Mouse (Mus musculus): ENCODE results near the gene Aqp1. TPM values are rescaled to one million over a fixed set of nuclear protein-coding genes. Genes with fewer than 3 reads are reported as not detected.

Aqp1 gene
- total RNA-seq, 1 experiment from 2014 or later, result 152 TPM

DNA sequence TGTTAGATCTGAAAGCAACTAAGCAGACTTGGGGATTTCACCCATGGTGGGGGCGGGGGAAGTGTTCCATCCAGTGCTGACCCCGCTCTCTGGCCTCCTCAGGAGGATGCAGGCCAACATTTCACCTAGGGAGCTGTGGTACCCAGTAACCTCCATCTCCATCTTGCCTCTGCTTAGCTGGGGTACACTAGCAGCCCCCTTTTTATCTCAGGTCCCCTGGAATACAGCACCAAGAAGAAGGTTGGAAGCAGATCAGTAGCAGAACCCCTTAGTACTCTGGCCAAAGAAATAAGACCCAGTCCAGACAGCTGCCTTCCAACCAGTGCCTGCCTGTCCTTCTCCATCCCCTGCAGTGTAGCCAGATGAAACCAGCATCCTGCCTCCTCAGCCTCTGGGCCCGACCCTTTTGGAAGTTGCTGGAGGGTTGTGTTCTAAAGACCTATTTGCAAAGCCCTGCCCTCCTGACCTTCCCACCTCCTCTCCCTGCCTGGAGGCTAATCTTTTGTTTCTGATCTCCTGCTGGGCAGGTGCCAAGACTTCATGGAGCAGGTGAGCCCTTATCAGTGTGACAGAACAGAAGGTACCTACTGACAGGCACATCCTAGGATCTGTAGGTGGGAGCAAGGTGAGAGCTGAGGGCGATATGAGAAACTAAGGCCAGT is 18.4 kb downstream of the Aqp1 start:
- no peak for ATAC-seq (replicated peaks; ENCODE audit: low read depth, poor library complexity, severe bottlenecking)

DNA sequence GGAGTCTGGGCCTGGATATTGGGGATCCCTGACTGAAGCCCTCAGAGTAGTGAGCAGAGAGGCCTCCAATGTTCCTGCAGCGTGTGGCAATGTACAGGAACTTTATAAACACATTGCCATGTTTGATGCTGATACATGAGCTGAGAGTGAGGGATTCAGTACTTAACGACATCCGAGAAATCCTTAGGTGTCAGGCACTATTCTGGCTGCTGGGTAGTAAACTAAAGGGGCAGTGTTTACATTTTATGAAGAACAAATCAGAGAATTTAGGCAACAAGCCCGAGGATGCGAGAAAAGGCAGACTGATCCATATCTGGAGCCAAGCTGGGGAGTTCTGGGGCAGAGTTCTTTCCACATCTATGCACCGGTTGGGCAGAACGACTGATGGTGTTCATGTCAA is 19.3 kb downstream of the Aqp1 start:
- ATAC-seq (replicated peaks; ENCODE audit: low read depth, poor library complexity, severe bottlenecking), result no peak

DNA sequence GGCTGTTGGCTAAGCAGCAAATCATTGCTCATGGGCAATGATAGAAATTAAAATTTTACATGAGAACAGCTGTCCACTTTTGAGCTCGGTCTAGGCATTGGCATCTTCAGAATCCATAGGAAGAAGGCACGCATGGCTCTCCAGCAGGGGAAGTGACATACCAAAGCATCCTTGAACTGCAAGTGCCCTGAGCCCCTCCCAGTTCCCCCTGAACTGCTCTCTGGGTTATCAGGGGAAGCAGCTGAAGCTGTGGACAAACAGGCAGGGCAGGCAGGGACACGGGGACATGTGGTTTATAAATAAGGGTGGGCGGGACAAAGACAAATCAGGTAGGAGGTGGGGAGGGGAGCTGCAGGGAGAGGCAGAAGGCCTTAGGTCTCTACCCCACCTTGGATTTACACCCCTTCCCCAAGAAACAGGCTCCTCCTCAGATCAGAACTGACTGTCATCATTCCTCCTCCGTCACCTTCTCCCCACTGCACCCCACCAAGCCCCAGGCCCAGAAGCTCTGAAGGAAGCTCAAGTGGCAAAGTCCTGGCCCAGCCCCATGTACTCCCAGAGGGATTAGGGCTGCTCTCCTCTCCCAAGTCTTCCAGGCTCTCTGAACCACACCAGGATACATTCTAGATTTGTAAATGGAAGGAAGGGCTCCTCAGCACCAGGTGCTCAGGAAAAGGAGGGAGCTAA is 19.9 kb downstream of the Aqp1 start:
- peak; percentile 79 for ATAC-seq (replicated peaks; ENCODE audit: low read depth, poor library complexity, severe bottlenecking)

DNA sequence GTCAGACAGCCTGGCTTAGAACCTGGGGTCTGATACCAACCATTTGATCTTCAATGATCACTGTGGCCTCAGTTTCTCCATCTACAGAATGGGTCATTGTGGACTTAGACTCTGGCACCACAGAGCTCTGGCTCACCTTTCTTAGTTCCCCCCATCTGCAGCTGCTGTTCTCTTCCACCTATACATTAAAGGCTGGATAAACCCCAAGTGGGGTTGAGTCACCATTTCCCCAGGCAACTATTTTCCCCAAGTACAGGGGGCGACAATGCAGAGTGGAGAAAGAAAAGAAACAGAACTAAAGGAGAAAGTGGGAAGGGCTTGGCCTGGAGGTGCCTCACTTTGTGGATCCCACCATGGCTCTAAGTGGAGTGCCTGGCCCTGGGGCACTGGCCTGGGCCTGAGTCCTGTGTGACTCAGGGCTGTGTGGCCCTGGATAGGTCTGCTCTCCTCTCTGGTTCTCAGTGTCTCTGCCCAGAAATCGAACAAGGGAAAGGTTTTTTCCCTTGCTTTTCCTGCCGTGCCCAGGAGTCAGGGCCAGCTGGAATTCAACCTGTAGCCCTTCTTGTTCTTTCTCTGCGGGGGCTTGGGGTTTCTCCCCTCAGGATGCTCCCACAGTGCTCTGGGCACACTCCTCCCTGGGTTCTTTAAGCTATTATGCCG is 20.9 kb downstream of the Aqp1 start:
- ATAC-seq (replicated peaks; ENCODE audit: low read depth, poor library complexity, severe bottlenecking), result no peak

DNA sequence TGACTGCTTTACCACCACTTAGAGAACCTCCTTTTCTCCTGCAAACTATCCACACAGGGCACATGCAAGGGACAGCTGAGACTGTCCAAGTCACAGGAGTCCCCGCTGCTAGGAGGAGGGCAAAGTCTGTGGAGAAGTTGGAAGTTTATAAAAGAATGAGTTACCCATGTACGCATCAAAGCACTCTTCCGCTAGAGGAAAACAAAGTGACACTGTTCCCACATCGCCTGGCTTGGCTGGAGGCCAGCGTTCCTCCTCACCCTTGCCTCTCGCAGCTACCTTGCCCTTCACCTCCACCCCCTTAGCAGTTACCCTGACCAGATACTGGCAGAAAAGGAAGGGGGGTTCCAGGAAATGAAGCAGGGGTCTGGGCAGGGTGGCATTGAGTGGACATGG is 21.4 kb downstream of the Aqp1 start:
- no peak for ATAC-seq (replicated peaks; ENCODE audit: low read depth, poor library complexity, severe bottlenecking)

DNA sequence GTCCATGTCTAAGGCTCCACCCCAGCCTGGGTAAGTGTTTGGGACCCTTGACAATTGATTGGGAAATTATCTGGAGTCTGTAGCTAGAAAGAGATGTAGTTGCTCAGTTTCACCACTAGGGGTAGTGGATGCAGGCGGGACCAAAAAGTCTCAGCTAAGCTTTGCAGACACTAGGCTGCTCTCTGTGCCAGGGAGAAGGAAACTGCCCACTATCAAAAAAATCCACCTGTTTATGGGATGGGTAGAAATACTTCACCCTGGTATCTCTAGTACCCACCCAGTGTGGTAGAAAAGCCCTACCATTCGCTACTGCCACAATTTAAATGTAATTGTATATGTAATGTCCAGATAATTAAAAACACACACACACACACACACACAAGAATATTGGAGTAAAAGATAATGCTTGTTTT is 22.5 kb downstream of the Aqp1 start:
- peak; percentile 72 for ATAC-seq (replicated peaks; ENCODE audit: low read depth, poor library complexity, severe bottlenecking)

DNA sequence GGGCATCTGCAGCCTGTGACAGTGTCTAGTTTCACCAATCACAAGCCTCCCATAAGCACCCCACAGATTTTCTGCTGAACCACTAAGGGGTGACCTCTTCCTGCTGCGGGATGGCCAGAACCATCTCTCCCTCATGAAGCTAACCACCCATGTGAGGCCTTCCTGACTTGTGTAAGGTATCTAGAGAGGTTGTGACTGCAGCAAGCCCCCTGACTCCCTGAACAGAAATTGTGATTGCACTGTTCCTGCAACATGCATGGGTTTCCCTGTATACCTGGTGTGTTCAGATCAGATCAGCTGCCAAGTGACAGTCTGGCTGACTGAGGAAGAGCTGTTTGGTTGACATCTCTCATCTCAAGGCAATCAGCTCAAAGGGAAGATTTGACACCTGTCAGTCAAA is 26.4 kb downstream of the Aqp1 start:
- no peak for ATAC-seq (replicated peaks; ENCODE audit: low read depth, poor library complexity, severe bottlenecking)

DNA sequence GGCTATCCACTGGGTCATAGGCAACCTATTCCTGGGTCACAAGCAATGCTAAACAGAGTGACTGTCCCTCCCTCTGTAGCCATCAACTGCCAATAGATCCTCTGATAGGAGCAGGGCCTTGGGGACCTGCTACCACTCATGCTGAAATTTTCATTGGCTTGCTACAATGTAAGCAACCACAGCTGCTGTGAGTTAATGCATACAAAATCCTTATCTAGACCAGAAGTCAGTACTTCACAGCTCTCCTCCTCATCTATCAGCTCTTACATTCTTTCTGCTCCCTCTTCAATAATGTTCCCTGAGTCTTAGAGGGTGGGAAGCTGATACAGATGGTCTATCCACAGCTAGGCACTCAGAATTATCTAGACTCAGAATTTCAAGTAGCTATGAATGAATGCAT is 30.9 kb downstream of the Aqp1 start:
- ATAC-seq (replicated peaks; ENCODE audit: low read depth, poor library complexity, severe bottlenecking), result no peak

DNA sequence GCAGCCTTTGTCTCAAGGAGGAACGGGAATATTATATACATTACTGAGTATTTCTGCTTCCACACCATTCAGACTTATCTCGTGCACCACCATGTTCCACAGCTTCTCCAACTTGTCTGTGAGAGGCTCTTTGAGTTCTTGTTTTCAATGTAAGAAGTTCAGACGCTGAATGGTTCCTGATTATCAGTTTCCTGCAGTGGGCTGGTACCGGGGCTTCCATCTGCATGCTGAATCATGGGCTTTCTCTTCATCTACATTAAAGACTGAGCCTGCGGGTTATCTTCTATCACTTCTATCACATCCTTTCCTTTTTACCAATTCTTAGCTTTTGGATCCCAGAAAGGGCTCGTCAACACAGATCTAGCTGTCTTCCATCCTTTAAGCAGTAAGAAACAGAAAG is 34.6 kb downstream of the Aqp1 start:
- ATAC-seq (replicated peaks; ENCODE audit: low read depth, poor library complexity, severe bottlenecking), result peak; percentile 85

DNA sequence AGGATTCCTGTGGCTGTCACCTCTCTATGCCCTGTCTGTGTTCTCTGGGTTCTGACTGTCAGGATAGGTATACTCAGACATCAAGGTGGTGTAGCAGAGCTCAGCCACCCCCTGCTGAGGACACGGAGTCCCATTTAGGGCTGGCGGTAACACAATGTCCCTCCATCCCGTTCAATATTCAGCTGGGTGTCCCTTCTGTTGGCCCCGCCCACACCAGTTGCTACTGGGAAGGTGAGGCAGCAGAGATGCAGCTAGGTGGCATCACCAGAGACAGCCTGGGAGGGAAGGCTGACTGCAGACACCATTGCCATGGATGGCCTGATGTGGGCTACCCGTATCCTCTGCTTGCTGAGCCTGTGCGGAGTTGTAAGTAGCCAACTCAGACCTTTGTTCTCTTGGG is 39.8 kb downstream of the Aqp1 start, which contains the start of gene Ghrhr:
Gene Ghrhr, plus strand, starts transcription at position 220 of the 400 bp plus-strand sequence.
- ATAC-seq (replicated peaks; ENCODE audit: low read depth, poor library complexity, severe bottlenecking), result no peak

DNA sequence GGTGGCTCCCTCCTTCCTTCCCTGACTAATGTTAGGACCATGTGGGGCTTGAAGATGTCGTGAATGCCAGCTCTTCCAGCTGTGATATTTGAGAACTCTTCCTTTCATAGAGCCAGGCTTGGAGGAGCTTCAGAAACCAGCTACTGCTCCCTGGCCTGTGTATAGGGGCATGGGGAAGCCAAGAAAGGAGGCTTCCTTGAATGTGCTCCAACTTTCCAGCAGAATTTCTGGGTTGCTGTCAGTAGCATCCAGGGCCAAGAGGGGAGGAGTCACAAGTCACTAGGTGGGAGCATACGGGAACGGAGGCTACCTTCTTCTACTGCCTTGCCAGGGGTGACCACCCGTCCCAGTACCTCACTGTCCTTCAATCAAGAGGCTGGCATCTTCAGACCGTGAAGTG is 40.3 kb downstream of the Aqp1 start:
- ATAC-seq (replicated peaks; ENCODE audit: low read depth, poor library complexity, severe bottlenecking), result no peak

DNA sequence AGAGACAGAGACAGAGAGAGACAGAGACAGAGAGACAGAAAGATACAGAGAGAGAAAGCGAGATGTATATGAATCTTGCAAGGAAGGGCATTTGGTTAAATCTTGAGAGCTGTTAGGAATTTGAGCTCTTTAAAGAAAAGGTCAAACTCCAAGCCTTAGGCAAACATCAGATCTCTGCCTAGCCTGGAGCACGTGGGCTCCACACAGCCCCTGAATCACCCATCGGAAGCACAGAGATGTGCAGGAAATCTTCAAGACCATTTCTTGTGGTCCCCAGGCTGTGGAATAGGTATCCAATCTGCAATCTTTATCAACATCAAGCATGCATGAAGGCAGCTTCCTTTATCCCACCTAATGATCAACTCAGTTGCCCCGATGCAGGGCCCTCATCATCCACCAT is 41.2 kb downstream of the Aqp1 start:
- no peak for ATAC-seq (replicated peaks; ENCODE audit: low read depth, poor library complexity, severe bottlenecking)

DNA sequence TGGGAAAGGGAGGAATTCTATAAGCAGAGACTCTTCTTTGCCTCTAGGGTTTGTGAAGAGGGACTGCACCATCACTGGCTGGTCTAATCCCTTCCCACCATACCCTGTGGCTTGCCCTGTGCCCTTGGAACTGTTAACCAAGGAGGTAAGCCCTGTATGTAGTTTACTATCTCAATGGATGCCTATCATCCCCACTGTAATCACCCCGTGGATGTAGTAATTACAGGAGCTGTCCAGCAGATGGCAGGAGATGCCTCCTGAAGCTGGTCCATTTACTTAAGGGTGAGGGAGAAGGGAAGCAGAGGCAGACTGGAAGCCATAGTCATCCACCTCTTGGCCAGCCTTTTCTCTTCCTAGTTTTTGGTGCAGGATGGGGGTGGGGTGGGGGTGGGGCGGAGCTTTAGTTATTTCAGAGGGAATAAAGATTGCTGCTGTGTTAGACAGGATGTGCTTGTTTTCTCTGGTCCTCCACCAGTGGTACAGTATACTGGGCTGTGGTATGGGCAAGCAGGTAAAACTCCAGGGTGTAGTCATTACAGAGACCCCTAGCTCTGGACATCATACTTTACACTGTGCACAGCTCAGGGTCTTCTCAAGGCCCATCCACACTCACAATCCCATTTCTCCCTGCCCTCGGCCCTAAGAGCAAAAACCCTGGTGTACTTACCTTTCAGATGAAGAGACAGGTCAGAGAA is 43.6 kb downstream of the Aqp1 start:
- peak; percentile 72 for ATAC-seq (replicated peaks; ENCODE audit: low read depth, poor library complexity, severe bottlenecking)

DNA sequence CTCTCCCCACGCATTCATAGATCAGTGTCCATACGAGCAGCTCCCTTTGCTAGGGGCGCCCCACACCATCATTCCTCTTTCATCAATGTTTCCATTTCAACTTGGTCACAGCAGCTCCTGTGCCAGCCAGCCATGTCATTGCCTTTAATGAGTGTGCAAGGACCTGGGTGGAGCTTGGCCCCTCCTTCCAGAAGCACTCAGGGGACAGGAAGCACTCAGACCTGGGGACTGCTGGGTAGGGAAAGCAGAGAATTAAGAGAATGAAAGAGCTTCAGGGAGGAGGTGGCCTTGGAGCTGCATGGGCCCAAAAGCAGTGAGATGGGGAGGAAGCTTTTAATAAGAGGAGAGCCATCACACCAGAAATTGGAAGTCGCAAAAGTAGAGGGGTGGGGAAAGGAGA is 45.7 kb downstream of the Aqp1 start:
- no peak for ATAC-seq (replicated peaks; ENCODE audit: low read depth, poor library complexity, severe bottlenecking)

DNA sequence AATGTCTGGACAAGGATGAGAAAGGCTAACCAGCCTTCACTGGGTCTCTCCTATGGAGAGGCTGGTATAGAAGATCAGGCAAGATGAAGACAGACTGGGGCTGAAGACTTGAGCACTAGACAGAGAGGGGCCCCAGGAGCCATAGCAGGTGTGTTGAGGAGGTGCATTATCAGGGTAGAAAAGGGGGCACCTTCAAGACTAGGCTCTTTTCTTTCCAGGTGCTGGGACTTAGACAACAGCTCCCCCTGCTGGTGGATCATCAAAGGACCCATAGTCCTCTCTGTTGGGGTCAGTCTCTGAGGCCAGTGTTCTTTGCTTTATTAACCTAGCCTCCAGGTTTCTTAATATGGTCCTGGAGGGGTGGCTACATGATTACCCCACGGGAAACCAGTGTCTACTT is 47.7 kb downstream of the Aqp1 start:
- peak; percentile 71 for ATAC-seq (replicated peaks; ENCODE audit: low read depth, poor library complexity, severe bottlenecking)

DNA sequence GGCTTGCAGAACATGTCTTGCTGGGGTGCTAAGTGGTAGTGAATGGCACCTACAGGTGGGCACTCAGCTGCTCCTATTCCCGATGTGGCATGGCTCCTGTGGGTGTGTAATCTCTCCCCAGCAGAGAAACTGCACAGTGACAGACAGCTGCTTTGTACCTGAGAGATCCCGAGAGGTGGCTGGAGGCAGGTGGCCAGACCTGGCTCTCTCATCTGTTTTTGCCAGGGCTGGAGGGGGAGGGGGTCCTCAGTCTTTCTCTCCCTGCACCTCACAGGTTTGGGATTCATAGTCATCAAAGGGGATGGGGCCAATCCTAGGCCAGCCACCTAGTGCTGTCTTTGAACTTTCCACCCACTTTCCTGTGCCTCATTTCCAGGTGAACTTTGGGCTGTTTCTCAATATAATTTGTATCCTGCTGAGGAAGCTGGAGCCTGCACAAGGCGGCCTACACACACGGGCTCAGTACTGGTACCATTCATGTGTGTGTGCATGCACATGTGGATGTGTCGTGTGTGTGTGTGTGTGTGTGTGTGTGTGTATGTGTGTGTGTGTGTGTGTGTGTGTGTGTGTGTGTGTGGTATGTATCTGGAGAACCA is 48.2 kb downstream of the Aqp1 start:
- ATAC-seq (replicated peaks; ENCODE audit: low read depth, poor library complexity, severe bottlenecking), result no peak

DNA sequence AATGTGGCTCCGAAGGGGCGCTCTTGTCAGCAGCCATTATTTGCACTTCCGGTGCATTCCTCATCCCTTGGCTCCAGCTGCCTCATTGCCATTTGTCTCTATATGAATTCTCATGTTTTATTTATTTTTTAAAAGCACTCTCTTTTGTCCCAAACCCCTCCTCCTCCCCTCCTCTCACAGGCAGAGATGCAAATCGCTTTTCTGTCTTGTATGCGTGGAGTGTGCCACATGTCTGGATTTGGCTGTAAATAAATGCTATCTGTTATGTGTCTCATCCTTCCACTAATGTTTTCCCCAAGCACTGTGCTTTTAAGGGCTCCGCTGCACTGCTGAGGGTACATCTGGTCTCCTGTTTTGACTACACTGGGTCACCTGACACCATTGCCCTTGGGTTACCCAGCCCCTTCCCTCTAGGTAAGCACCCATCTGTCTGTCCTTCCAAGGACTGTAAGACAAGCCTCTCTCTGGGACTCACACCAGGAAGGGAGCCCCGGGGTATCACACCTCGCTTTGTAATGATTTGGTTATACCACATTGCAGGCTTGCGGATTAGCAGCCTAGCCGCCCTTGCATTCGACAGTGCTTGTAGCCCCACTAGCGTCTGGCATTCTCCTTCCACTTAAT is 52.4 kb downstream of the Aqp1 start:
- ATAC-seq (replicated peaks; ENCODE audit: low read depth, poor library complexity, severe bottlenecking), result no peak

DNA sequence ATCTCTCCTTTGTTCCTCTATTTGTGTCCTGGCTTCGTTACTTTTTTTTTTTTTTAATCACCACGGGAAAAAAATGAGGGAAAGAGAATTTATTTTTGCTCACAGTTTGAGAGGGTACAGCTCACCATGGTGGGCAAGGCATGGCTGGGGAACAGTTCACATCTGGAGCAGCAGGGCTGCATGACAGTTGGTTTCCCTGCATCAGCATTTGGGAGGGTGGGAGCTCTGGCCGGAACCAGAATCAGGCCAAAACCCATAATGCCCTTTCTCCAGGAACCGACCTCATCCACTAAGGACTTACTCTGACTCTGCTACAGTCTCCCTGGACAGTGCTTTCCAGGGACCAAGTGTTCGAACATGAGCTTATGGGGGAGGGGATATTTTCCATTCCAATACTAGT is 53.1 kb downstream of the Aqp1 start:
- no peak for ATAC-seq (replicated peaks; ENCODE audit: low read depth, poor library complexity, severe bottlenecking)

DNA sequence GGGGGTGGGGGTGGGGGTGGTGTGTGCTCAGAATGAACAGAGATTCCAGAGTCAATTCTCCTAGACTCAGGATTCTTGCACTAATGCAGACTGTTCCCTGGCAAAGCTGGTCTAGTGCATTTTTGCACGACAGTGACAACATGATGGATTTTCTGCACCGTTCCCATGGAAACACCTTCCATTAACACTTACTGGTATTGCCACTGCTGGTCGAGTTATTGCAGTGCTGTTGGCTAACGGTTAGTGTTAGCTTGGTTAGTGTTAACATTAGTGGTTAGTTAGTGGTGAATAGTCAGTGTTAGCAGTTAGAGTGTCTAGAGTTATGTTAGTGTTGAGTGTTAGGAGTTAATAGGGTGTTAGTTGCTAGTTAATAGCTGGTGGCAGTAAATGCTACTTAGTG is 55.6 kb downstream of the Aqp1 start:
- no peak for ATAC-seq (replicated peaks; ENCODE audit: low read depth, poor library complexity, severe bottlenecking)

DNA sequence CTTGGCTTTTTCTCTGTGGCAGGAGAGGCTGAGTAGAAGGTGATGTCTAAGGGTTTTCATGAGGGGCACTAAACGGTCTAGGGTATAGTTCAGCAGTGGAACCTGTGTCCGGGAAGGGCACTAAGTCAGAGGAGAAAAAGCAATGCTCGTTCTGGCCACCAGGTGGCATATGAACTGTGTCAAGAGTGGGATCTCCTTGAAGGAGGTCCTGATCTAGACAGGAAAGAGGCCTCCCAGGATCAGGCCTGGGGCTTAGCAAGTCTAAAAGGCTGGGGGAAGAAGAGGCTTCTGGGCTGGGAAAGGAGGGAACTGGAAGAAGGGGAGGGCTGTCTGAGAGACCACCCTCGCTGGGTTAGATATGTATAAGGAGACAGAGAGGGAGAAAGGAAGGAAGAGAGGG is 56.2 kb downstream of the Aqp1 start:
- ATAC-seq (replicated peaks; ENCODE audit: low read depth, poor library complexity, severe bottlenecking), result peak; percentile 81

Measured in common myeloid progenitor, adult 5-6 weeks (primary cell).